In genomic region chr1:36770998-36771397, GRCm38 (mm10) we compare ENCODE assay signal across 10 mouse cellular contexts. TPM values are rescaled to one million over a fixed set of nuclear protein-coding genes. Genes with fewer than 3 reads are reported as not detected.
A peak's percentile ranks its signal among the peaks of the same experiment; 100 is the strongest.
DNase-seq lines count a peak whose midpoint lies in the region; ATAC-seq and TF ChIP-seq lines count a peak whose summit lies in the region.
"Had no signal": no experiment of that assay in that cellular context is flagged by ENCODE, and none has a peak within 500 bp of the region (broad histone marks: within the 10 kb centered on the region; RNA-seq: fewer than 3 reads in every experiment).

No protein-coding gene starts in this region.

- H3K27ac ChIP-seq in liver, embryonic 12.5 days, result no peak overlapping the region
- no peak overlapping the region for H3K27ac ChIP-seq in liver, postnatal 0 days (ENCODE audit: low read depth)
- H3K27ac ChIP-seq in forebrain, embryonic 10.5 days, result peak overlapping the region; percentile 62
- H3K27ac ChIP-seq in limb, embryonic 13.5 days, result no peak overlapping the region
- H3K27ac ChIP-seq in stomach, embryonic 16.5 days (ENCODE audit: low read length), result no peak overlapping the region

- no peaks in the 10 kb centered on the region for H3K9me3 ChIP-seq in liver, embryonic 12.5 days (replicated peaks)
- H3K9me3 ChIP-seq in liver, postnatal 0 days (ENCODE audit: low read length), result no peaks in the 10 kb centered on the region
- no peaks in the 10 kb centered on the region for H3K9me3 ChIP-seq in forebrain, embryonic 10.5 days
- H3K9me3 ChIP-seq in limb, embryonic 13.5 days, result no peaks in the 10 kb centered on the region
- no peaks in the 10 kb centered on the region for H3K9me3 ChIP-seq in stomach, embryonic 16.5 days (replicated peaks; ENCODE audit: control insufficient read depth, low read length)

- no peak overlapping the region for H3K9ac ChIP-seq in liver, embryonic 12.5 days
- no peak overlapping the region for H3K9ac ChIP-seq in liver, postnatal 0 days (replicated peaks)
- peak overlapping the region; percentile 53 for H3K9ac ChIP-seq in limb, embryonic 13.5 days
- H3K9ac ChIP-seq in stomach, embryonic 16.5 days (ENCODE audit: low read length), result no peak overlapping the region

- TF ChIP-seq EP300 in liver, postnatal 0 days (IDR thresholded peaks at IDR 0.05; ENCODE audit: low read depth), result no peak

- peaks cover 8% of the 10 kb centered on the region; the same call in 1 of the 2 replicates for H3K4me1 ChIP-seq in liver, embryonic 12.5 days
- no peaks in the 10 kb centered on the region for H3K4me1 ChIP-seq in liver, postnatal 0 days (ENCODE audit: insufficient read depth)
- peaks cover 8% of the 10 kb centered on the region for H3K4me1 ChIP-seq in forebrain, embryonic 10.5 days
- H3K4me1 ChIP-seq in limb, embryonic 13.5 days, result 0 out of 2 replicates have a peak, but pooled peaks cover 5% of the 10 kb centered on the region
- peaks cover 3% of the 10 kb centered on the region for H3K4me1 ChIP-seq in stomach, embryonic 16.5 days (ENCODE audit: control insufficient read depth, insufficient read depth, low read length)

- peak overlapping the region; percentile 26 for H3K4me3 ChIP-seq in liver, embryonic 12.5 days
- no peak overlapping the region for H3K4me3 ChIP-seq in liver, postnatal 0 days (ENCODE audit: low read depth, low read length)
- H3K4me3 ChIP-seq in forebrain, embryonic 10.5 days, result peak overlapping the region; percentile 48
- peak overlapping the region; percentile 38 for H3K4me3 ChIP-seq in limb, embryonic 13.5 days
- peak overlapping the region; percentile 29 for H3K4me3 ChIP-seq in stomach, embryonic 16.5 days (replicated peaks; ENCODE audit: low read length)
- H3K4me3 ChIP-seq: erythroblast, embryonic 14.5 days had no signal

- no peak for ATAC-seq in liver, embryonic 12.5 days
- ATAC-seq in liver, postnatal 0 days, result no peak
- ATAC-seq in limb, embryonic 13.5 days (ENCODE audit: low FRiP score, low read depth), result no peak
- ATAC-seq in stomach, embryonic 16.5 days (ENCODE audit: insufficient read depth, low FRiP score), result no peak

- DNase-seq in liver, postnatal 0 days, result no peak
- peak; percentile 23 for DNase-seq in forebrain, embryonic 10.5 days (ENCODE audit: extremely low spot score, low spot score)
- no peak for DNase-seq in layer of hippocampus, adult 9-11 months
- no peak for DNase-seq in thymus, postnatal 0 days (ENCODE audit: low spot score)
- no peak for DNase-seq in urinary bladder, postnatal 10 days (ENCODE audit: low spot score)
- DNase-seq: lung, postnatal 10 days had no signal

- no peak for TF ChIP-seq CTCF in liver, postnatal 0 days (IDR thresholded peaks at IDR 0.05; ENCODE audit: low read depth)

- no peaks in the 10 kb centered on the region for H3K36me3 ChIP-seq in liver, embryonic 12.5 days
- no peaks in the 10 kb centered on the region for H3K36me3 ChIP-seq in liver, postnatal 0 days (replicated peaks; ENCODE audit: insufficient read depth, low read length)
- no peaks in the 10 kb centered on the region for H3K36me3 ChIP-seq in forebrain, embryonic 10.5 days (replicated peaks)
- no peaks in the 10 kb centered on the region for H3K36me3 ChIP-seq in limb, embryonic 13.5 days
- no peaks in the 10 kb centered on the region for H3K36me3 ChIP-seq in stomach, embryonic 16.5 days (ENCODE audit: control insufficient read depth, insufficient read depth, low read length)

- peaks cover 22% of the 10 kb centered on the region for H3K27me3 ChIP-seq in liver, embryonic 12.5 days (replicated peaks)
- H3K27me3 ChIP-seq in liver, postnatal 0 days (ENCODE audit: insufficient read depth, low read length), result peaks cover 9% of the 10 kb centered on the region; the same call in 1 of the 2 replicates
- peaks cover 23% of the 10 kb centered on the region for H3K27me3 ChIP-seq in forebrain, embryonic 10.5 days (ENCODE audit: poor library complexity, severe bottlenecking)
- H3K27me3 ChIP-seq in limb, embryonic 13.5 days, result peaks cover 23% of the 10 kb centered on the region
- no peaks in the 10 kb centered on the region for H3K27me3 ChIP-seq in stomach, embryonic 16.5 days (ENCODE audit: control insufficient read depth, insufficient read depth, low read length)

- WGBS in liver, embryonic 12.5 days (ENCODE audit: insufficient replicate concordance), result 14% methylated on average over 27 of the region's 27 CpGs
- WGBS in liver, postnatal 0 days (ENCODE audit: insufficient replicate concordance), result 21% methylated on average over 27 of the region's 27 CpGs
- 17% methylated on average over 27 of the region's 27 CpGs for WGBS in forebrain, embryonic 10.5 days
- 13% methylated on average over 27 of the region's 27 CpGs for WGBS in limb, embryonic 13.5 days
- 22% methylated on average over 27 of the region's 27 CpGs for WGBS in stomach, embryonic 16.5 days

- peak overlapping the region; percentile 50 for H3K4me2 ChIP-seq in liver, embryonic 12.5 days
- no peak overlapping the region for H3K4me2 ChIP-seq in liver, postnatal 0 days (ENCODE audit: low read depth, low read length)
- peak overlapping the region; percentile 66 for H3K4me2 ChIP-seq in limb, embryonic 13.5 days (replicated peaks)
- H3K4me2 ChIP-seq in stomach, embryonic 16.5 days (ENCODE audit: low read depth, low read length), result peak overlapping the region; percentile 48

RNA-seq across cellular contexts. Expression of gene Zap70, which starts 9.4 kb away (rescaled TPM):
- not detected in 2 replicates for polyA plus RNA-seq in liver, embryonic 12.5 days (2016; fragmentation: Nextera tagmentation; extraction: Ambion mirVana)
- polyA plus RNA-seq in liver, postnatal 0 days (2015; fragmentation: Nextera tagmentation; extraction: Ambion mirVana), result 0.31 and 0.67 TPM in 2 replicates
- polyA plus RNA-seq in forebrain, embryonic 10.5 days (2016; fragmentation: Nextera tagmentation; extraction: Ambion mirVana), result 0.33 and 0.43 TPM in 2 replicates
- polyA plus RNA-seq in limb, embryonic 13.5 days (2015; fragmentation: Nextera tagmentation; extraction: Ambion mirVana), result 0.34 and 1.2 TPM in 2 replicates
- polyA plus RNA-seq in stomach, embryonic 16.5 days (2015; fragmentation: Nextera tagmentation; extraction: Ambion mirVana), result 0.49 and 0.56 TPM in 2 replicates
- 118 and 123 TPM in 2 replicates for polyA plus RNA-seq in thymus, postnatal 0 days (2015; fragmentation: Nextera tagmentation; extraction: Ambion mirVana)
- polyA plus RNA-seq: erythroblast, embryonic 14.5 days had no signal

RNA-seq across cellular contexts. Expression of gene Actr1b, which starts 56.8 kb away (rescaled TPM):
- polyA plus RNA-seq in liver, embryonic 12.5 days (2016; fragmentation: Nextera tagmentation; extraction: Ambion mirVana), result 47.2 and 47.9 TPM in 2 replicates
- polyA plus RNA-seq in liver, postnatal 0 days (2015; fragmentation: Nextera tagmentation; extraction: Ambion mirVana), result 19.3 and 21.3 TPM in 2 replicates
- 136 and 141 TPM in 2 replicates for polyA plus RNA-seq in forebrain, embryonic 10.5 days (2016; fragmentation: Nextera tagmentation; extraction: Ambion mirVana)
- 105 and 119 TPM in 2 replicates for polyA plus RNA-seq in limb, embryonic 13.5 days (2015; fragmentation: Nextera tagmentation; extraction: Ambion mirVana)
- polyA plus RNA-seq in stomach, embryonic 16.5 days (2015; fragmentation: Nextera tagmentation; extraction: Ambion mirVana), result 95.3 and 103 TPM in 2 replicates
- polyA plus RNA-seq in thymus, postnatal 0 days (2015; fragmentation: Nextera tagmentation; extraction: Ambion mirVana), result 59.3 and 62.0 TPM in 2 replicates

Comparison
In these comparisons a context has a peak if more than half of its experiments do, and no peak if none do; other contexts are left out.
1. RNA of gene Zap70, which starts 9.4 kb away (polyA plus RNA-seq): 118 to 123 TPM in thymus, postnatal 0 days; 0.31 to 0.67 TPM in liver, postnatal 0 days, 0.49 to 0.56 TPM in stomach, embryonic 16.5 days, 0.34 to 1.2 TPM in limb, embryonic 13.5 days, 0.33 to 0.43 TPM in forebrain, embryonic 10.5 days and not detected in liver, embryonic 12.5 days; every median in the first group is over 10 times any median in the second.